8 mouse cellular contexts compared by ENCODE assay signal in genomic region chr16:17815411-17816402, GRCm38 (mm10). TPM values are rescaled to one million over a fixed set of nuclear protein-coding genes. Genes with fewer than 3 reads are reported as not detected.
DNase-seq lines count a peak whose midpoint lies in the region; ATAC-seq and TF ChIP-seq lines count a peak whose summit lies in the region.

No protein-coding gene starts in this region.

- H3K4me3 ChIP-seq in cerebellum, adult 2 months (replicated peaks; ENCODE audit: insufficient read depth, low read depth, low read length), result peak overlapping the region; percentile 24
- H3K4me3 ChIP-seq in forebrain, embryonic 16.5 days (replicated peaks; ENCODE audit: low read length), result peak overlapping the region; percentile 60
- peak overlapping the region; percentile 45 for H3K4me3 ChIP-seq in hindbrain, embryonic 12.5 days
- H3K4me3 ChIP-seq in megakaryocyte, embryonic 14.5 days (replicated peaks), result peak overlapping the region; percentile 93

- DNase-seq in adrenal gland, adult (ENCODE audit: inconsistent age in 2 of 2, low spot score in 1 of 2), result peak; percentile 67 to 86
- no peak for DNase-seq in adrenal gland, postnatal 4 days (ENCODE audit: low spot score in 2 of 2)
- DNase-seq in cerebellum, adult 2 months, result peak; percentile 55 to 67
- peak; percentile 49 to 65 for DNase-seq in layer of hippocampus, postnatal 36 days
- peak; percentile 71 for DNase-seq in right cerebral cortex, postnatal 4 days

- peak; percentile 89 for ATAC-seq in forebrain, embryonic 16.5 days
- ATAC-seq in hindbrain, embryonic 12.5 days (ENCODE audit: low FRiP score), result peak; percentile 84

- no peak overlapping the region for H3K27ac ChIP-seq in cerebellum, adult 2 months (ENCODE audit: insufficient read depth, low read length)
- peak overlapping the region; percentile 43 for H3K27ac ChIP-seq in forebrain, embryonic 16.5 days (ENCODE audit: low read length)
- H3K27ac ChIP-seq in hindbrain, embryonic 12.5 days, result no peak overlapping the region; the same call in 1 of the 2 replicates

- WGBS in cerebellum, adult 2 months, result 8% methylated on average over 63 of the region's 63 CpGs
- under 1% methylated on average over 56 of the region's 63 CpGs for WGBS in forebrain, embryonic 16.5 days
- 2% methylated on average over 63 of the region's 63 CpGs for WGBS in hindbrain, embryonic 12.5 days

- no peaks in the 10 kb centered on the region for H3K27me3 ChIP-seq in cerebellum, adult 2 months (ENCODE audit: control insufficient read depth, insufficient read depth, low read length)
- peaks cover 9% of the 10 kb centered on the region; the same call in 1 of the 2 replicates for H3K27me3 ChIP-seq in forebrain, embryonic 16.5 days (replicated peaks; ENCODE audit: control insufficient read depth, insufficient read depth, low read length)
- peaks cover 56% of the 10 kb centered on the region for H3K27me3 ChIP-seq in hindbrain, embryonic 12.5 days
- H3K27me3 ChIP-seq in megakaryocyte, embryonic 14.5 days (replicated peaks), result peaks cover 83% of the 10 kb centered on the region

- TF ChIP-seq CTCF in cerebellum, adult 2 months (IDR thresholded peaks at IDR 0.05; ENCODE audit: borderline replicate concordance, insufficient read depth, low read depth, low read length), result peak; percentile 75

- H3K4me2 ChIP-seq in forebrain, embryonic 16.5 days (ENCODE audit: low read length), result peak overlapping the region; percentile 86
- H3K4me2 ChIP-seq in hindbrain, embryonic 12.5 days (replicated peaks), result peak overlapping the region; percentile 87

- H3K9me3 ChIP-seq in forebrain, embryonic 16.5 days (ENCODE audit: control insufficient read depth, low read length), result no peaks in the 10 kb centered on the region
- H3K9me3 ChIP-seq in hindbrain, embryonic 12.5 days (replicated peaks), result no peaks in the 10 kb centered on the region
- H3K9me3 ChIP-seq in megakaryocyte, embryonic 14.5 days, result peaks cover 36% of the 10 kb centered on the region

- peak overlapping the region; percentile 83 for H3K9ac ChIP-seq in forebrain, embryonic 16.5 days (replicated peaks; ENCODE audit: low read depth, low read length)
- peak overlapping the region; percentile 63 for H3K9ac ChIP-seq in hindbrain, embryonic 12.5 days

- peaks cover 6% of the 10 kb centered on the region; the same call in 1 of the 2 replicates for H3K4me1 ChIP-seq in cerebellum, adult 2 months (ENCODE audit: control insufficient read depth, insufficient read depth, low read length)
- peaks cover 8% of the 10 kb centered on the region for H3K4me1 ChIP-seq in forebrain, embryonic 16.5 days (replicated peaks; ENCODE audit: control insufficient read depth, insufficient read depth, low read length)
- H3K4me1 ChIP-seq in hindbrain, embryonic 12.5 days, result peaks cover 4% of the 10 kb centered on the region
- peaks cover 19% of the 10 kb centered on the region for H3K4me1 ChIP-seq in megakaryocyte, embryonic 14.5 days

- no peaks in the 10 kb centered on the region for H3K36me3 ChIP-seq in forebrain, embryonic 16.5 days (ENCODE audit: control insufficient read depth, insufficient read depth)
- H3K36me3 ChIP-seq in hindbrain, embryonic 12.5 days, result no peaks in the 10 kb centered on the region
- no peaks in the 10 kb centered on the region for H3K36me3 ChIP-seq in megakaryocyte, embryonic 14.5 days (replicated peaks; ENCODE audit: low read length)

- no peak for TF ChIP-seq POLR2A in cerebellum, adult 2 months (IDR thresholded peaks at IDR 0.05; ENCODE audit: borderline replicate concordance, insufficient read depth, low read length)

RNA-seq across cellular contexts. Expression of gene B830017H08Rik, which starts 17.2 kb away (rescaled TPM):
- total RNA-seq in adrenal gland, postnatal 4 days (2021), result under 1 TPM in 1 of 2 experiments, not detected in 1; 0.62 TPM
- 4.3 and 4.7 TPM in 2 replicates for polyA plus RNA-seq in cerebellum, adult 2 months (2012; rRNA removed)
- 0.86 and 1.5 TPM in 2 replicates for polyA plus RNA-seq in forebrain, embryonic 16.5 days (2015; fragmentation: Nextera tagmentation; extraction: Ambion mirVana)
- 0.93 and 1.0 TPM in 2 replicates for polyA plus RNA-seq in hindbrain, embryonic 12.5 days (2016; fragmentation: Nextera tagmentation; extraction: Ambion mirVana)
- total RNA-seq in layer of hippocampus, postnatal 36 days (2021), result 1 to 10 TPM; 2.6 to 4.0 TPM
- polyA plus RNA-seq in megakaryocyte, embryonic 14.5 days (2012; ENCODE audit: insufficient read depth, low replicate concordance), result 0.13 TPM in 1 of 2 replicates, not detected in the other

RNA-seq across cellular contexts. Expression of gene Scarf2, which starts 18.6 kb away (rescaled TPM):
- 10 to 100 TPM; 29.3 to 33.9 TPM for total RNA-seq in adrenal gland, postnatal 4 days (2021)
- polyA plus RNA-seq in cerebellum, adult 2 months (2012; rRNA removed), result 2.1 and 2.5 TPM in 2 replicates
- polyA plus RNA-seq in forebrain, embryonic 16.5 days (2015; fragmentation: Nextera tagmentation; extraction: Ambion mirVana), result 0.99 and 1.4 TPM in 2 replicates
- polyA plus RNA-seq in hindbrain, embryonic 12.5 days (2016; fragmentation: Nextera tagmentation; extraction: Ambion mirVana), result 21.0 and 26.5 TPM in 2 replicates
- 1 to 10 TPM; 2.1 to 2.4 TPM for total RNA-seq in layer of hippocampus, postnatal 36 days (2021)
- polyA plus RNA-seq in megakaryocyte, embryonic 14.5 days (2012; ENCODE audit: insufficient read depth, low replicate concordance), result 0.79 and 1.7 TPM in 2 replicates

RNA-seq across cellular contexts. Expression of gene Car15, which starts 22.5 kb away (rescaled TPM):
- 1 to 10 TPM; 2.9 to 8.8 TPM for total RNA-seq in adrenal gland, postnatal 4 days (2021)
- polyA plus RNA-seq in cerebellum, adult 2 months (2012; rRNA removed), result 48.4 and 58.9 TPM in 2 replicates
- 4.7 and 5.5 TPM in 2 replicates for polyA plus RNA-seq in forebrain, embryonic 16.5 days (2015; fragmentation: Nextera tagmentation; extraction: Ambion mirVana)
- 3.5 and 4.1 TPM in 2 replicates for polyA plus RNA-seq in hindbrain, embryonic 12.5 days (2016; fragmentation: Nextera tagmentation; extraction: Ambion mirVana)
- total RNA-seq in layer of hippocampus, postnatal 36 days (2021), result 10 to 100 TPM; 12.8 to 16.4 TPM
- polyA plus RNA-seq in megakaryocyte, embryonic 14.5 days (2012; ENCODE audit: insufficient read depth, low replicate concordance), result 3.2 TPM in 1 of 2 replicates, not detected in the other

RNA-seq across cellular contexts. Expression of gene Klhl22, which starts 56.3 kb away (rescaled TPM):
- 10 to 100 TPM; 52.3 TPM for total RNA-seq in adrenal gland, postnatal 4 days (2021)
- 101 and 106 TPM in 2 replicates for polyA plus RNA-seq in cerebellum, adult 2 months (2012; rRNA removed)
- 76.1 and 89.5 TPM in 2 replicates for polyA plus RNA-seq in forebrain, embryonic 16.5 days (2015; fragmentation: Nextera tagmentation; extraction: Ambion mirVana)
- 63.9 and 64.7 TPM in 2 replicates for polyA plus RNA-seq in hindbrain, embryonic 12.5 days (2016; fragmentation: Nextera tagmentation; extraction: Ambion mirVana)
- total RNA-seq in layer of hippocampus, postnatal 36 days (2021), result 100 to 1,000 TPM in 1 of 2 experiments, 10 to 100 TPM in 1; 86.2 to 109 TPM
- 0.65 and 4.0 TPM in 2 replicates for polyA plus RNA-seq in megakaryocyte, embryonic 14.5 days (2012; ENCODE audit: insufficient read depth, low replicate concordance)

Comparison
In these comparisons a context has a peak if more than half of its experiments do, and no peak if none do; other contexts are left out.
1. DNase-seq: peak in adrenal gland, adult (2 of 2), cerebellum, adult 2 months (2 of 2), layer of hippocampus, postnatal 36 days (2 of 2) and right cerebral cortex, postnatal 4 days (single experiment); none in adrenal gland, postnatal 4 days (0 of 2).
2. H3K4me3 ChIP-seq: peak in every context shown above with its lines; median percentile 93 in megakaryocyte, embryonic 14.5 days; 60 in forebrain, embryonic 16.5 days; 45 in hindbrain, embryonic 12.5 days; 24 in cerebellum, adult 2 months.